Mouse (Mus musculus) liver, embryonic 14 days (tissue): ENCODE results near the gene Osgep. TPM values are rescaled to one million over a fixed set of nuclear protein-coding genes. Genes with fewer than 3 reads are reported as not detected.

ENCODE experiments used
- polyA plus RNA-seq: library from polyadenylated mRNA; depleted of rRNA; stranded (reverse); fragments of >200 nt; gene quantifications from 2 replicates; pipeline ENCODE4 v1.2.3, GENCODE M21; 2012; rRNA removed

The Osgep gene
- polyA plus RNA-seq: 36.9 and 37.6 TPM in 2 replicates

GRCm38 (mm10) chr14:50924281-50925064, at the start of gene Osgep, which contains the start of gene Apex1:
TSS of gene Osgep (minus strand) at chr14:50924893.
TSS of gene Apex1 (plus strand) at chr14:50924968.

GRCm38 (mm10) chr14:50955942-50956508, 31.3 kb upstream of the Osgep start, which contains the start of gene Pnp2:
TSS of gene Pnp2 (plus strand) at chr14:50955992.

GRCm38 (mm10) chr14:50943932-50944667, 19.4 kb upstream of the Osgep start, which contains the start of gene Gm49342:
TSS of gene Gm49342 (plus strand) at chr14:50944517.

GRCm38 (mm10) chr14:50930754-50931492, 6.2 kb upstream of the Osgep start, which contains the start of the genes Pip4p1 and Pnp:
TSS of gene Pip4p1 (minus strand) at chr14:50930856.
TSS of gene Pnp (plus strand) at chr14:50931082.

GRCm38 (mm10) chr14:50897374-50897765, 27.3 kb downstream of the Osgep start, which contains the start of gene Klhl33:
TSS of gene Klhl33 (minus strand) at chr14:50897507.

GRCm38 (mm10) chr14:50869889-50870804, 54.5 kb downstream of the Osgep start, which contains the start of gene Tep1:
TSS of gene Tep1 (minus strand) at chr14:50870560.

Other genes with a start within 250 kb of the Osgep start
- not detected in 2 replicates for gene Olfr747, start 231.7 kb downstream of the Osgep start, polyA plus RNA-seq
- gene Olfr748, start 217.5 kb downstream of the Osgep start, polyA plus RNA-seq: not detected in 2 replicates
- not detected in 2 replicates for gene Olfr749, start 179.8 kb downstream of the Osgep start, polyA plus RNA-seq
- gene Ttc5, start 139.4 kb downstream of the Osgep start, polyA plus RNA-seq: 11.2 and 12.6 TPM in 2 replicates
- gene Ccnb1ip1, start 117.2 kb downstream of the Osgep start, polyA plus RNA-seq: not detected in 2 replicates
- 37.8 and 40.4 TPM in 2 replicates for gene Parp2, start 117.1 kb downstream of the Osgep start, polyA plus RNA-seq
- 2.2 and 3.4 TPM in 2 replicates for gene Tep1, start 54.3 kb downstream of the Osgep start, polyA plus RNA-seq
- gene Klhl33, start 27.4 kb downstream of the Osgep start, polyA plus RNA-seq: 0.16 and 0.18 TPM in 2 replicates
- 52.4 and 58.5 TPM in 2 replicates for gene Apex1, start 75 bp upstream of the Osgep start, polyA plus RNA-seq
- gene Pip4p1, start 6.0 kb upstream of the Osgep start, polyA plus RNA-seq: 22.8 and 28.6 TPM in 2 replicates
- gene Pnp, start 6.2 kb upstream of the Osgep start, polyA plus RNA-seq: 75.3 and 96.8 TPM in 2 replicates
- gene Gm49342, start 19.6 kb upstream of the Osgep start, polyA plus RNA-seq: 58.6 and 74.1 TPM in 2 replicates
- 9.7 and 10.4 TPM in 2 replicates for gene Pnp2, start 31.1 kb upstream of the Osgep start, polyA plus RNA-seq
- 0.02 TPM in 1 of 2 replicates, not detected in the other for gene Rnase10, start 82.9 kb upstream of the Osgep start, polyA plus RNA-seq
- not detected in 2 replicates for gene Rnase9, start 117.0 kb upstream of the Osgep start, polyA plus RNA-seq
- not detected in 2 replicates for gene Rnase11, start 125.3 kb upstream of the Osgep start, polyA plus RNA-seq
- 0.86 and 0.90 TPM in 2 replicates for gene Rnase12, start 132.8 kb upstream of the Osgep start, polyA plus RNA-seq
- not detected in 2 replicates for gene Olfr750, start 149.5 kb upstream of the Osgep start, polyA plus RNA-seq
- 10.7 and 13.3 TPM in 2 replicates for gene Rnase4, start 166.2 kb upstream of the Osgep start, polyA plus RNA-seq
- 3.7 and 3.9 TPM in 2 replicates for gene Ang, start 166.3 kb upstream of the Osgep start, polyA plus RNA-seq
- not detected in 2 replicates for gene Eddm3b, start 189.5 kb upstream of the Osgep start, polyA plus RNA-seq
- 1.9 and 2.8 TPM in 2 replicates for gene Rnase6, start 199.0 kb upstream of the Osgep start, polyA plus RNA-seq
- gene Rnase1, start 221.9 kb upstream of the Osgep start, polyA plus RNA-seq: 0.03 and 0.05 TPM in 2 replicates
- gene Rnase2b, start 237.4 kb upstream of the Osgep start, polyA plus RNA-seq: not detected in 2 replicates